Mouse (Mus musculus) forebrain, embryonic 16.5 days (tissue): Measurements from ENCODE around the gene Cntnap2. TPM values are rescaled to one million over a fixed set of nuclear protein-coding genes. Genes with fewer than 3 reads are reported as not detected.

Experiments used
- ATAC-seq: fragments of 200-750 bp; cut with Nextera tagmentation; 2 replicates; pipeline ENCODE4 v1.8.0; 2017; ENCODE audit warnings: mild to moderate bottlenecking, moderate library complexity
- H3K27ac ChIP-seq: fragments of 300-500 bp; sonication (generic); 2 replicates; pipeline ENCODE4 v1.5.1; 2014; ENCODE audit warnings: low read length, control low read depth
- H3K27me3 ChIP-seq: fragments of 300-500 bp; sonication (generic); replicated peaks from 2 replicates; pipeline ENCODE4 v1.6.1; 2014; ENCODE audit warnings: low read length; ENCODE audit not compliant: control insufficient read depth, insufficient read depth
- H3K36me3 ChIP-seq: fragments of 300-500 bp; sonication (generic); 2 replicates; pipeline ENCODE4 v1.6.1; 2014; ENCODE audit not compliant: control insufficient read depth, insufficient read depth
- H3K4me1 ChIP-seq: fragments of 300-500 bp; sonication (generic); replicated peaks from 2 replicates; pipeline ENCODE4 v1.6.1; 2014; ENCODE audit warnings: low read length; ENCODE audit not compliant: control insufficient read depth, insufficient read depth
- H3K4me2 ChIP-seq: fragments of 300-500 bp; sonication (generic); 2 replicates; pipeline ENCODE4 v1.6.1; 2014; ENCODE audit warnings: mild to moderate bottlenecking, low read length, control low read depth
- H3K4me3 ChIP-seq: fragments of 300-500 bp; sonication (generic); replicated peaks from 2 replicates; pipeline ENCODE4 v1.5.1; 2014; ENCODE audit warnings: mild to moderate bottlenecking, low read length, control low read depth
- H3K9ac ChIP-seq: fragments of 300-500 bp; sonication (generic); replicated peaks from 2 replicates; pipeline ENCODE4 v1.6.1; 2014; ENCODE audit warnings: low read depth, low read length, control low read depth
- H3K9me3 ChIP-seq: fragments of 300-500 bp; sonication (generic); 2 replicates; pipeline ENCODE4 v1.6.1; 2016; ENCODE audit warnings: low read length; ENCODE audit not compliant: control insufficient read depth
- WGBS: fragments of 180-500 bp; shearing (Covaris S2); extraction: QIAGEN DNeasy Blood & Tissue Kit; methylation state at CpG from one replicate; pipeline ENCODE4 v1.1.7; 2014; 5-methylcytosine and 5-hydroxymethylcytosine counted together
- polyA plus RNA-seq: library from polyadenylated mRNA; unstranded; fragments of >200 nt; fragmentation: Nextera tagmentation; extraction: Ambion mirVana; gene quantifications from 2 replicates; pipeline ENCODE4 v1.2.1, GENCODE M21; 2015

Gene Cntnap2
- polyA plus RNA-seq, 1 experiment from 2014 or later, result 72.7 TPM

- Histone ChIP-seq H3K4me3 (no peak overlapping the region), H3K27me3 (no peaks in the 10 kb centered on the region), H3K36me3 (no peaks in the 10 kb centered on the region), H3K4me2 (no peak overlapping the region), H3K27ac (no peak overlapping the region), H3K9ac (no peak overlapping the region), H3K4me1 (no peaks in the 10 kb centered on the region), H3K9me3 (no peaks in the 10 kb centered on the region)
- 45% methylated on average over 2 of the region's 2 CpGs for WGBS
- ATAC-seq, result peak; percentile 77
Measured at GRCm38 (mm10) chr6:46033108-46033507, 974.0 kb downstream of the Cntnap2 start.

- Histone ChIP-seq H3K9ac (no peak overlapping the region), H3K4me2 (no peak overlapping the region), H3K4me3 (no peak overlapping the region), H3K9me3 (no peaks in the 10 kb centered on the region), H3K27me3 (no peaks in the 10 kb centered on the region), H3K27ac (no peak overlapping the region), H3K36me3 (no peaks in the 10 kb centered on the region), H3K4me1 (no peaks in the 10 kb centered on the region)
- ATAC-seq, result no peak
- 84% methylated on average over 4 of the region's 4 CpGs for WGBS
Measured at GRCm38 (mm10) chr6:46040671-46041070, 981.5 kb downstream of the Cntnap2 start.

GRCm38 (mm10) chr6:46080236-46080635, 1021.1 kb downstream of the Cntnap2 start:
- Histone ChIP-seq H3K27me3 (no peaks in the 10 kb centered on the region), H3K9ac (no peak overlapping the region), H3K9me3 (no peaks in the 10 kb centered on the region), H3K4me3 (no peak overlapping the region), H3K4me1 (no peaks in the 10 kb centered on the region), H3K36me3 (no peaks in the 10 kb centered on the region), H3K27ac (no peak overlapping the region), H3K4me2 (no peak overlapping the region)
- 10% methylated on average over 2 of the region's 2 CpGs for WGBS
- peak; percentile 28; the same call in 1 of the 2 replicates for ATAC-seq

- Histone ChIP-seq H3K4me1 (no peaks in the 10 kb centered on the region), H3K4me3 (no peak overlapping the region), H3K36me3 (no peaks in the 10 kb centered on the region), H3K4me2 (no peak overlapping the region), H3K9ac (no peak overlapping the region), H3K27me3 (no peaks in the 10 kb centered on the region), H3K27ac (no peak overlapping the region), H3K9me3 (no peaks in the 10 kb centered on the region)
- no peak for ATAC-seq
Measured at GRCm38 (mm10) chr6:46081432-46081831, 1022.3 kb downstream of the Cntnap2 start.

- no peaks in the 10 kb centered on the region for H3K4me1 ChIP-seq
- H3K9ac ChIP-seq, result no peak overlapping the region
- WGBS, result 30% methylated on average over 1 of the region's 1 CpGs
- H3K36me3 ChIP-seq, result no peaks in the 10 kb centered on the region
- peak; percentile 95 for ATAC-seq
- H3K4me3 ChIP-seq, result no peak overlapping the region
- H3K27me3 ChIP-seq, result no peaks in the 10 kb centered on the region
- H3K4me2 ChIP-seq, result no peak overlapping the region
- no peak overlapping the region for H3K27ac ChIP-seq
- no peaks in the 10 kb centered on the region for H3K9me3 ChIP-seq
Measured at GRCm38 (mm10) chr6:46143189-46143841, 1084.2 kb downstream of the Cntnap2 start.

- no peak overlapping the region for H3K4me2 ChIP-seq
- ATAC-seq, result peak; percentile 72
- WGBS, result 78% methylated on average over 1 of the region's 1 CpGs
Measured at GRCm38 (mm10) chr6:46166837-46167236, 1107.7 kb downstream of the Cntnap2 start.

GRCm38 (mm10) chr6:46197298-46197697, 1138.1 kb downstream of the Cntnap2 start:
- no peak overlapping the region for H3K4me3 ChIP-seq

More at GRCm38 (mm10) chr6:46166837-46167236, 1107.7 kb downstream of the Cntnap2 start:
- Histone ChIP-seq H3K4me1 (no peaks in the 10 kb centered on the region), H3K4me3 (no peak overlapping the region), H3K27ac (no peak overlapping the region), H3K27me3 (no peaks in the 10 kb centered on the region), H3K9me3 (no peaks in the 10 kb centered on the region), H3K36me3 (no peaks in the 10 kb centered on the region), H3K9ac (no peak overlapping the region)

GRCm38 (mm10) chr6:46201828-46202227, 1142.7 kb downstream of the Cntnap2 start:
- Histone ChIP-seq H3K36me3 (no peaks in the 10 kb centered on the region), H3K9ac (no peak overlapping the region), H3K27ac (no peak overlapping the region), H3K4me2 (no peak overlapping the region), H3K9me3 (no peaks in the 10 kb centered on the region), H3K27me3 (no peaks in the 10 kb centered on the region), H3K4me3 (no peak overlapping the region), H3K4me1 (no peaks in the 10 kb centered on the region)
- 78% methylated on average over 4 of the region's 4 CpGs for WGBS
- no peak for ATAC-seq

More at GRCm38 (mm10) chr6:46197298-46197697, 1138.1 kb downstream of the Cntnap2 start:
- H3K9ac ChIP-seq, result no peak overlapping the region
- no peak overlapping the region for H3K4me2 ChIP-seq
- 91% methylated on average over 2 of the region's 2 CpGs for WGBS
- H3K27ac ChIP-seq, result no peak overlapping the region
- H3K27me3 ChIP-seq, result no peaks in the 10 kb centered on the region
- no peaks in the 10 kb centered on the region for H3K36me3 ChIP-seq
- H3K4me1 ChIP-seq, result no peaks in the 10 kb centered on the region
- no peak for ATAC-seq
- no peaks in the 10 kb centered on the region for H3K9me3 ChIP-seq

GRCm38 (mm10) chr6:46205531-46205930, 1146.4 kb downstream of the Cntnap2 start:
- Histone ChIP-seq H3K27ac (no peak overlapping the region), H3K4me1 (no peaks in the 10 kb centered on the region), H3K9me3 (no peaks in the 10 kb centered on the region), H3K9ac (no peak overlapping the region), H3K4me2 (no peak overlapping the region), H3K27me3 (no peaks in the 10 kb centered on the region), H3K36me3 (no peaks in the 10 kb centered on the region), H3K4me3 (no peak overlapping the region)
- WGBS, result 39% methylated on average over 2 of the region's 2 CpGs
- ATAC-seq, result 0 out of 2 replicates have a peak, but pooled peaks have one; percentile 20

- Histone ChIP-seq H3K27ac (no peak overlapping the region), H3K9me3 (no peaks in the 10 kb centered on the region), H3K4me1 (no peaks in the 10 kb centered on the region), H3K4me3 (no peak overlapping the region), H3K9ac (no peak overlapping the region), H3K4me2 (no peak overlapping the region), H3K27me3 (no peaks in the 10 kb centered on the region), H3K36me3 (no peaks in the 10 kb centered on the region)
- WGBS, result 97% methylated on average over 1 of the region's 1 CpGs
- ATAC-seq, result no peak
Measured at GRCm38 (mm10) chr6:46232889-46233288, 1173.7 kb downstream of the Cntnap2 start.
